Mouse (Mus musculus) limb, embryonic 11.5 days (tissue): ENCODE data around the gene Jph3. TPM values are rescaled to one million over a fixed set of nuclear protein-coding genes. Genes with fewer than 3 reads are reported as not detected.

ENCODE experiments used
- ATAC-seq: fragments of 200-750 bp; cut with Nextera tagmentation; 2 replicates; pipeline ENCODE4 v1.8.0; 2017; ENCODE audit warnings: low read depth; ENCODE audit not compliant: insufficient number of reproducible peaks, low FRiP score, low TSS enrichment
- DNase-seq: peaks from one replicate; pipeline ENCODE4 v3.0.0-alpha.2; 2015; ENCODE audit warnings: low spot score
- H3K27ac ChIP-seq: fragments of 300-500 bp; sonication (generic); replicated peaks from 2 replicates; pipeline ENCODE4 v1.5.1; 2014; ENCODE audit warnings: low read depth, mild to moderate bottlenecking, low read length
- H3K27me3 ChIP-seq: fragments of 300-500 bp; sonication (generic); 2 replicates; pipeline ENCODE4 v1.6.1; 2014; ENCODE audit warnings: mild to moderate bottlenecking, low read length, mixed read lengths; ENCODE audit not compliant: control insufficient read depth, insufficient read depth
- H3K36me3 ChIP-seq: fragments of 300-500 bp; sonication (generic); 2 replicates; pipeline ENCODE4 v1.6.1; 2014; ENCODE audit warnings: mild to moderate bottlenecking, low read length, moderate library complexity, mixed read lengths; ENCODE audit not compliant: control insufficient read depth, insufficient read depth
- H3K4me1 ChIP-seq: fragments of 300-500 bp; sonication (generic); 2 replicates; pipeline ENCODE4 v1.6.1; 2014; ENCODE audit warnings: low read length, mixed read lengths; ENCODE audit not compliant: control insufficient read depth, insufficient read depth
- H3K4me2 ChIP-seq: fragments of 300-500 bp; sonication (generic); 2 replicates; pipeline ENCODE4 v1.6.1; 2014; ENCODE audit warnings: low read depth, mild to moderate bottlenecking, moderate library complexity; ENCODE audit not compliant: severe bottlenecking
- H3K4me3 ChIP-seq: fragments of 300-500 bp; sonication (generic); 2 replicates; pipeline ENCODE4 v1.5.1; 2014; ENCODE audit warnings: low read depth, low read length
- H3K9ac ChIP-seq: fragments of 300-500 bp; sonication (generic); 2 replicates; pipeline ENCODE4 v1.6.1; 2014; ENCODE audit warnings: mild to moderate bottlenecking, low read length
- H3K9me3 ChIP-seq: fragments of 300-500 bp; sonication (generic); 2 replicates; pipeline ENCODE4 v1.6.1; 2016; ENCODE audit warnings: low read length; ENCODE audit not compliant: control insufficient read depth
- WGBS: fragments of 180-500 bp; shearing (Covaris S2); extraction: QIAGEN DNeasy Blood & Tissue Kit; methylation state at CpG from one replicate; pipeline ENCODE4 v1.1.7; 2014; 5-methylcytosine and 5-hydroxymethylcytosine counted together
- polyA plus RNA-seq: library from polyadenylated mRNA; unstranded; fragments of >200 nt; fragmentation: Nextera tagmentation; extraction: Ambion mirVana; gene quantifications from 2 replicates; pipeline ENCODE4 v1.2.1, GENCODE M21; 2014

The Jph3 gene
- polyA plus RNA-seq, 1 experiment from 2014 or later, result 0.73 TPM

DNA sequence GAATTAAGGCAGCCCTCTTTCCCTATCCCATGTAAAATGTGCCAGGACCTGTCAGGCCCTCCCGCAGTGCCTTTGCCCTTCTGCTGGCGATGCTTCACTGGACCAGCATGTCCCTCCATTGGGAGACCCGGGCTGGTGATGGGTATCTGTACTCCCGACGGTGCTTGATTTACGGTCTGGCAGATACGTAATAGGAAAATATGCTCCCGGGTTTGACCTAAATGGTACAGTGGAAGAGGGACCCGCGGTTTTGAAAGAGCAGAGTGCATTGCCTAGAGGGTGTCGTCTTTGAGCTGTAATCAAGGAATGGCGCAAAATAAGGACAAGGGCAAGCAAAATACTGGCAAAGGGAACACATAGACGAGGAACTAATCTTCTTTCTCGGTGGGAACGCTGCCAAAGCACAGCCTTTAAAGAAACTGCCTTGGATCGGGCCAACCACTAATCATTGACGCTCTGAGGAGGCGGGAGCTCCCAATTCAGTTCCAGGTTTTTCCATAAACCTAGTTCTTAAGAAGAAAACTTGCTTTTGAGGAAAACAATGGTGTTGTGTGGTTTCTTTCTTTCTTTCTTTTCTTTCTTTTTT lies 100.4 kb downstream of the Jph3 start:
- no peak overlapping the region for H3K27ac ChIP-seq
- H3K36me3 ChIP-seq, result no peaks in the 10 kb centered on the region
- no peaks in the 10 kb centered on the region for H3K27me3 ChIP-seq
- H3K4me2 ChIP-seq, result peak overlapping the region; percentile 92
- H3K4me3 ChIP-seq, result peak overlapping the region; percentile 94
- H3K4me1 ChIP-seq, result peaks cover 8% of the 10 kb centered on the region
- ATAC-seq, result peak; percentile 51; the same call in 1 of the 2 replicates
- 22% methylated on average over 18 of the region's 18 CpGs for WGBS
- DNase-seq, result no peak
- H3K9ac ChIP-seq, result peak overlapping the region; percentile 84
- no peaks in the 10 kb centered on the region for H3K9me3 ChIP-seq

DNA sequence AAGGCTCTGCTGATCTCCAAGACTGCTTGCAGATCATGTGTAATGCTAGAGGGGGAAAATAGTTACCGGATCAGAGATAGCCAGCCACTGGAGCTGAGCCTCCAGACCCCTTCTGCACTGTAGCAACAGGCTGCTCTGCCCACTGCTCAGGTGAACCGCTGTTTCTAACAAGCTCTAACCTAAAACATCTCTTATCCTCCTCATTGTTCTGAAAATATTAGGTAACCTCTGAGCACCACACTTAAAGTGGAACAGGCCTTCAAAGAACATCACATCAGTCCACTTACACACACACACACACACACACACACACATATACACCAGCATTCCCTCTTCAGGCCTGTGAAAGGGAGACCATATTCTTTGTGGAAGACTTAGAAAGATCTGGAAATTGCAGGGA lies 102.6 kb downstream of the Jph3 start:
- Histone ChIP-seq H3K4me2 (no peak overlapping the region), H3K9ac (no peak overlapping the region), H3K9me3 (no peaks in the 10 kb centered on the region), H3K4me3 (no peak overlapping the region), H3K36me3 (no peaks in the 10 kb centered on the region), H3K4me1 (peaks cover 8% of the 10 kb centered on the region), H3K27me3 (no peaks in the 10 kb centered on the region), H3K27ac (no peak overlapping the region)
- DNase-seq (no peak), ATAC-seq (no peak)
- WGBS, result 78% methylated on average over 2 of the region's 2 CpGs

DNA sequence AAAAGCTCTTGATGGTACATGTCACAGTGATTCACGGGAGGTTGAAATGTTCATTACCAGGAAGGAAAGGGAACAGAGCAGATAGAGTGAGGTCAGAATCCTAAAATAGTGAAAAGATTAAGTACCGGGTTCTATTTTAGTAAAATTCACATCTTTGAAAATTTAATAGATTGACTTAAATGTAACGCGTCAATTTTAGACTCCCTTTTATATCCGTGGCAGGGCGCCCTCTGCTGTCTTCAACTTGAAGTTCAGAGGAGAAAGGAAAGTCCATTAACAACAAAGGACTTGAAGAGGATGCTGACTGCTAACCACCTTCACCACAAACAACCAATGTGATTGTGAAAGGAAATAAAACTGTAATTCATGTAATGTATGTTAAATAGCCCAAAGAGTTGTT lies 103.1 kb downstream of the Jph3 start:
- Histone ChIP-seq H3K4me3 (no peak overlapping the region), H3K27ac (no peak overlapping the region), H3K4me2 (no peak overlapping the region), H3K4me1 (peaks cover 8% of the 10 kb centered on the region), H3K9me3 (no peaks in the 10 kb centered on the region), H3K27me3 (no peaks in the 10 kb centered on the region), H3K36me3 (no peaks in the 10 kb centered on the region), H3K9ac (no peak overlapping the region)
- ATAC-seq (no peak), DNase-seq (peak; percentile 79)
- WGBS, result 20% methylated on average over 6 of the region's 6 CpGs

DNA sequence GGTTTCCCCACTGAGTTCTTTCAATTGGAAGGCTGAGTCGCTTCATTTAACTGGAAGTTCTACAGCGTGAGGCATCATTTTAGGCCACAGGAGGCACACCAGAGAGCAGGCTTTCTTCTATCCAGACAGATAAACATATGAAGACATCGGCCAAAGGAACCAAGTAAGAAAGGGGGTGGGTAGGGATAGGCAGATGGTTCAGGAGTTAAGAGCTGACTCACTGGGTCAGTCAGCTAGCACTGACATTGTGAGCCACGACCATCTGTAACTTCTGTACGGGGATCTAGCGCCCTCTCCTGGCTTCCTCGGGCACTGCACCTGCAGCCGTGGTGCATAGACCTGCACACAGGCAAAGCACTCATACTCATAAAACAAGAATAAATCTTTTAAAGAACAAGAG lies 111.8 kb downstream of the Jph3 start:
- no peak for ATAC-seq
- no peaks in the 10 kb centered on the region for H3K9me3 ChIP-seq
- H3K27ac ChIP-seq, result no peak overlapping the region
- peak; percentile 50 for DNase-seq
- H3K27me3 ChIP-seq, result no peaks in the 10 kb centered on the region
- 54% methylated on average over 8 of the region's 8 CpGs for WGBS
- no peaks in the 10 kb centered on the region for H3K4me1 ChIP-seq
- no peak overlapping the region for H3K4me3 ChIP-seq
- no peak overlapping the region for H3K9ac ChIP-seq
- no peaks in the 10 kb centered on the region for H3K36me3 ChIP-seq
- no peak overlapping the region for H3K4me2 ChIP-seq

DNA sequence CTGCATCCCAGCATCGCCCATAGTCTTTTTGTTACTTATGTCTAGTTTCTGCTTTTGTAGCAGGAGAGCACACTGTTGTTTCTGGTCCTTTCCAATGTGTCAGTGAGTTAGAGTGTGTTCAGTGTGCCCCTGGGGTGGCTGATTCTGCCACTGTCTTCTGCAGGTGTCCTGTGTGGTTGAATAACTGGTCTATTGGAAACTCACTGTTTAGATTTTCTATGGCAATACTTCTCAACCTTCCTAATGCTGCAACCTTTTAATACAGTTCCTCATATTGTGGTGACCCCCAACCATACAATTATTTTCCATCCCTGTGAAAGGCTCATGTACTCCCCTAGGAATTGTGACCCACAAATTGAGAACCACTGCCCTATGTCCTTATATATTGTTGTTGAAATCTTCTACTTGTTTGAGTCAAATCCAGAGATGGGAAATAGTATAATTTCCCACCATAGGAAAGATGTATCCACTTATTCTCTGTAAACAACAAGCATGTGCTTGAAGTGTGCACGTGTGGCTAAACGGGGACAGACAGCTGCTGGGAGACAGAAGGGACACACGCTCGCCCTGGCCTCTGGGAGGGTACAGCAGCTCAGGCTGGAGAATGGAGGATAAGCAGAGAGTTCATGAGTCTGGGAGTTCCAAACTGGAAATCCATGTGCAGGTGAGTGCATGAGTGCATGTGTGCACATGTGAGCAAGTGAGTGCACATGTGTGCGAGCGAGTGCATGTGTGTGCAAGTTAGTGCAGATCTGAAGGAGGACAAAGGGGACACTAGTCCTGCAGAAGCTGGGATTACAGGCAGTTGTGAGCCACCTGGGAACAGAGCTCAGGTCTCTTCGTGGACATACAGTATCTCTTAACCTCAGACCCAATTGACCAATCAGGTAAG lies 112.9 kb downstream of the Jph3 start:
- no peaks in the 10 kb centered on the region for H3K36me3 ChIP-seq
- no peak overlapping the region for H3K4me2 ChIP-seq
- DNase-seq (no peak), ATAC-seq (no peak)
- H3K27ac ChIP-seq, result no peak overlapping the region
- H3K4me3 ChIP-seq, result no peak overlapping the region
- no peak overlapping the region for H3K9ac ChIP-seq
- no peaks in the 10 kb centered on the region for H3K27me3 ChIP-seq
- no peaks in the 10 kb centered on the region for H3K9me3 ChIP-seq
- WGBS, result 91% methylated on average over 8 of the region's 8 CpGs
- no peaks in the 10 kb centered on the region for H3K4me1 ChIP-seq

DNA sequence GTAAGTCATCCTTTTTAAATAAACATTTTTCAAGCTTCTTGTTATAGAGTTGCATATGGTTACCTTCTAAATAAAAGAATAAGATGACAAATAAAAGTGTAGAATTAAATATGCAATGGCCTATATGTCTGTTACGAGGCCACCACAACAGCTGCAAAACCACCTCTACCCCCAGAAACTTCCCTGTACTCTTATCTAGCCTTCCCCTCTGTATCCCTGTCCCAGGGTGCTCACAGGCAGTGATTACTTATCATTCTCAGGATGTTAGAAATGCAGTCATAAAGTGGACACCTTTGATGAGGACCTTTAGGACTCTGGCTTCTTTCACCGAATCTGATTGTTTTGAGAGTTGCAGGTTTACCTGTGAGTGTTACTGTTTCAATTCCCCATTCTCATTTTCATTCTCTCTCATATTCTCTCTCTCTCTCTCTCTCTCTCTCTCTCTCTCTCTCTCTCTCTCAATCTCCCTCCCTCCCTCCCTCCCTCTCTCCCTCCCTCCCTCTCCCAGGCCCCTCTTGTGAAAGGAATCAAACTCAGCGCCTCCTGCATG lies 113.8 kb downstream of the Jph3 start:
- Histone ChIP-seq H3K27me3 (no peaks in the 10 kb centered on the region), H3K4me3 (no peak overlapping the region), H3K9me3 (no peaks in the 10 kb centered on the region), H3K9ac (no peak overlapping the region), H3K4me2 (no peak overlapping the region), H3K27ac (no peak overlapping the region), H3K4me1 (no peaks in the 10 kb centered on the region), H3K36me3 (no peaks in the 10 kb centered on the region)
- ATAC-seq, result no peak
- no peak for DNase-seq
- 73% methylated on average over 3 of the region's 3 CpGs for WGBS

Other genes starting within 250 kb of the Jph3 start
- not detected in 2 replicates for gene 1700018B08Rik, start 185.3 kb upstream of the Jph3 start, polyA plus RNA-seq
- gene Fbxo31, start 150.8 kb upstream of the Jph3 start, polyA plus RNA-seq, result 13.5 and 13.8 TPM in 2 replicates
- gene Map1lc3b, start 139.3 kb upstream of the Jph3 start, polyA plus RNA-seq, result 195 and 217 TPM in 2 replicates
- gene Zcchc14, start 76.7 kb upstream of the Jph3 start, polyA plus RNA-seq, result 19.0 and 20.5 TPM in 2 replicates
- gene Klhdc4, start 99.9 kb downstream of the Jph3 start, polyA plus RNA-seq, result 52.8 and 60.8 TPM in 2 replicates
- gene Slc7a5, start 178.1 kb downstream of the Jph3 start, polyA plus RNA-seq, result 15.2 and 17.0 TPM in 2 replicates
- not detected in 2 replicates for gene Car5a, start 215.3 kb downstream of the Jph3 start, polyA plus RNA-seq
- 57.9 and 58.1 TPM in 2 replicates for gene Banp, start 220.1 kb downstream of the Jph3 start, polyA plus RNA-seq